In the genomic region with DNA sequence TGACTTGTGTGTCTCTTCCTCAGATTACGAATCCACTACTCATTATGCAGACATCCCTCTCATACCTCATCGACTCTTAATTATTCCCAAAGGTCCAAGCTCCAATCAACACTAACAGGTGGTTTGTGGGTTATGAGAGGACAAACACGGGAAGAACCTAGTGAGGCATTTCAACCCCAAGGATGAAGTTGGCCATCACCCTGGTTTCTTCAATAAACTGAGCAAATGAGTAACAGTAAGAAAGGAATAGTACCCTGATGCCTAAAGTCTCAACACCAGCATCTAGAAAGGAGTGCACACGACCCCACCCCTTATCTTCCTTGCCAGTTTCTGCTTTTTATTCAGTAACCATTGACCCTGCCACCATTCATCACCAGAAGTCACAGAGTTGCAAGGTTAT, we compare ENCODE assay signal across 29 mouse cellular contexts. TPM values are rescaled to one million over a fixed set of nuclear protein-coding genes. Genes with fewer than 3 reads are reported as not detected.
A peak's percentile ranks its signal among the peaks of the same experiment; 100 is the strongest.
DNase-seq lines count a peak whose midpoint lies in the region; ATAC-seq lines count a peak whose summit lies in the region.
"Had no signal": no experiment of that assay in that cellular context is flagged by ENCODE, and none has a peak within 500 bp of the region (broad histone marks: within the 10 kb centered on the region; RNA-seq: fewer than 3 reads in every experiment).

No protein-coding gene starts in this region.

- ATAC-seq in kidney, embryonic 15.5 days (replicated peaks; ENCODE audit: low FRiP score): no peak
- ATAC-seq in kidney, embryonic 14.5 days (ENCODE audit: low FRiP score, low TSS enrichment): no peak
- no peak for ATAC-seq in heart, embryonic 12.5 days (ENCODE audit: insufficient number of reproducible peaks, low FRiP score)
- ATAC-seq: activated CD4-positive, CD25-positive, alpha-beta regulatory T cell, adult 4 months; forebrain, embryonic 14.5 days; forebrain, postnatal 0 days; hindbrain, embryonic 16.5 days had no signal

- no peaks in the 10 kb centered on the region for H3K36me3 ChIP-seq in kidney, embryonic 15.5 days
- no peaks in the 10 kb centered on the region for H3K36me3 ChIP-seq in kidney, embryonic 14.5 days (ENCODE audit: control insufficient read depth, insufficient read depth, low read length)
- no peaks in the 10 kb centered on the region for H3K36me3 ChIP-seq in heart, embryonic 12.5 days
- H3K36me3 ChIP-seq: embryonic facial prominence, embryonic 12.5 days; embryonic facial prominence, embryonic 15.5 days; heart, embryonic 15.5 days; hindbrain, embryonic 10.5 days; hindbrain, embryonic 13.5 days had no signal

- H3K27me3 ChIP-seq in kidney, embryonic 15.5 days: no peaks in the 10 kb centered on the region
- no peaks in the 10 kb centered on the region for H3K27me3 ChIP-seq in kidney, embryonic 14.5 days (ENCODE audit: control insufficient read depth, insufficient read depth, low read length)
- H3K27me3 ChIP-seq in heart, embryonic 12.5 days (replicated peaks): no peaks in the 10 kb centered on the region
- H3K27me3 ChIP-seq: embryonic facial prominence, embryonic 12.5 days; embryonic facial prominence, embryonic 15.5 days; heart, embryonic 15.5 days; hindbrain, embryonic 13.5 days had no signal

- no peak overlapping the region for H3K9ac ChIP-seq in kidney, embryonic 15.5 days
- H3K9ac ChIP-seq in kidney, embryonic 14.5 days (ENCODE audit: low read depth, low read length): no peak overlapping the region
- no peak overlapping the region for H3K9ac ChIP-seq in heart, embryonic 12.5 days
- H3K9ac ChIP-seq: embryonic facial prominence, embryonic 12.5 days; embryonic facial prominence, embryonic 15.5 days; forebrain, postnatal 0 days; heart, embryonic 15.5 days; hindbrain, embryonic 13.5 days had no signal

- H3K4me2 ChIP-seq in kidney, embryonic 15.5 days: no peak overlapping the region
- no peak overlapping the region for H3K4me2 ChIP-seq in kidney, embryonic 14.5 days (replicated peaks; ENCODE audit: low read depth, low read length)
- H3K4me2 ChIP-seq in heart, embryonic 12.5 days: no peak overlapping the region
- H3K4me2 ChIP-seq: embryonic facial prominence, embryonic 12.5 days; embryonic facial prominence, embryonic 15.5 days; heart, embryonic 11.5 days; heart, embryonic 15.5 days; hindbrain, embryonic 13.5 days had no signal

- H3K27ac ChIP-seq in kidney, embryonic 15.5 days: no peak overlapping the region
- H3K27ac ChIP-seq in kidney, embryonic 14.5 days (ENCODE audit: low read depth, low read length): no peak overlapping the region
- no peak overlapping the region for H3K27ac ChIP-seq in heart, embryonic 12.5 days (ENCODE audit: poor library complexity, severe bottlenecking)
- H3K27ac ChIP-seq: embryonic facial prominence, embryonic 12.5 days; embryonic facial prominence, embryonic 15.5 days; gastrocnemius, adult 2 months; heart, embryonic 15.5 days; hindbrain, embryonic 10.5 days; hindbrain, embryonic 13.5 days had no signal

- no peak overlapping the region for H3K4me3 ChIP-seq in kidney, embryonic 15.5 days (replicated peaks)
- no peak overlapping the region for H3K4me3 ChIP-seq in kidney, embryonic 14.5 days (ENCODE audit: low read length)
- no peak overlapping the region for H3K4me3 ChIP-seq in heart, embryonic 12.5 days
- H3K4me3 ChIP-seq: embryonic facial prominence, embryonic 12.5 days; embryonic facial prominence, embryonic 15.5 days; gastrocnemius, adult 2 months; heart, embryonic 15.5 days; hindbrain, embryonic 10.5 days; hindbrain, embryonic 13.5 days had no signal

- H3K9me3 ChIP-seq in kidney, embryonic 15.5 days (replicated peaks): no peaks in the 10 kb centered on the region
- H3K9me3 ChIP-seq in kidney, embryonic 14.5 days (ENCODE audit: control insufficient read depth, low read length): no peaks in the 10 kb centered on the region
- H3K9me3 ChIP-seq in heart, embryonic 12.5 days (replicated peaks): no peaks in the 10 kb centered on the region
- H3K9me3 ChIP-seq: embryonic facial prominence, embryonic 12.5 days; embryonic facial prominence, embryonic 15.5 days; heart, embryonic 15.5 days; hindbrain, embryonic 10.5 days; hindbrain, embryonic 13.5 days had no signal

- H3K4me1 ChIP-seq in kidney, embryonic 15.5 days: no peaks in the 10 kb centered on the region
- H3K4me1 ChIP-seq in kidney, embryonic 14.5 days (ENCODE audit: control insufficient read depth, insufficient read depth, low read length): no peaks in the 10 kb centered on the region
- no peaks in the 10 kb centered on the region for H3K4me1 ChIP-seq in heart, embryonic 12.5 days (replicated peaks)
- H3K4me1 ChIP-seq: embryonic facial prominence, embryonic 12.5 days; embryonic facial prominence, embryonic 15.5 days; heart, embryonic 15.5 days; hindbrain, embryonic 10.5 days; hindbrain, embryonic 13.5 days had no signal

- DNase-seq in kidney, adult 11 months: peak; percentile 69
- DNase-seq in kidney, adult 8-10 months: peak; percentile 41 to 77
- peak; percentile 33 to 49 for DNase-seq in kidney, postnatal 25 days
- DNase-seq: adrenal gland, adult 8-10 months; adrenal gland, postnatal 25 days; cerebellum, adult 11-12 months; cerebellum, adult 9-10 months; cerebellum, postnatal 14 days; forebrain, postnatal 0 days; gastrocnemius, adult 2 months; gastrocnemius, postnatal 14 days; heart, adult 11 months; heart, postnatal 10 days; heart, postnatal 36 days had no signal

- WGBS in kidney, embryonic 15.5 days: 69% methylated on average over 4 of the region's 4 CpGs
- 76% methylated on average over 4 of the region's 4 CpGs for WGBS in kidney, embryonic 14.5 days
- 68% methylated on average over 4 of the region's 4 CpGs for WGBS in heart, embryonic 12.5 days

RNA-seq across cellular contexts. Expression of a gene that starts 47.7 kb away (rescaled TPM):
- polyA plus RNA-seq in kidney, embryonic 15.5 days (2015; fragmentation: Nextera tagmentation; extraction: Ambion mirVana): not detected in 2 replicates
- not detected in 2 replicates for polyA plus RNA-seq in kidney, embryonic 14.5 days (2014; fragmentation: Nextera tagmentation; extraction: Ambion mirVana)
- polyA plus RNA-seq in heart, embryonic 12.5 days (2016; fragmentation: Nextera tagmentation; extraction: Ambion mirVana): not detected in 2 replicates
- polyA plus RNA-seq: activated CD4-positive, CD25-positive, alpha-beta regulatory T cell, adult 4 months; brain, embryonic 14.5 days; embryonic facial prominence, embryonic 12.5 days; embryonic facial prominence, embryonic 15.5 days; forebrain, embryonic 11.5 days; forebrain, embryonic 14.5 days; forebrain, postnatal 0 days; frontal cortex, adult 2 months; heart, embryonic 11.5 days; heart, embryonic 15.5 days; hindbrain, embryonic 10.5 days; hindbrain, embryonic 13.5 days; hindbrain, embryonic 16.5 days had no signal
